Mouse (Mus musculus) midbrain, embryonic 12.5 days (tissue): ENCODE results near the gene Tomm34. TPM values are rescaled to one million over a fixed set of nuclear protein-coding genes. Genes with fewer than 3 reads are reported as not detected.
A peak's percentile ranks its signal among the peaks of the same experiment; 100 is the strongest.
"Not testable (repeated sequence)": the region's sequence is repeated elsewhere in the genome, so short reads cannot be mapped to it uniquely, and the experiment has no call there.

Experiments
- ATAC-seq: fragments of 200-750 bp; cut with Nextera tagmentation; 2 replicates; pipeline ENCODE4 v1.8.0; 2017; ENCODE audit warnings: low read depth, moderate TSS enrichment, moderate library complexity; ENCODE audit not compliant: low FRiP score
- H3K27ac ChIP-seq: fragments of 300-500 bp; sonication (generic); replicated peaks from 2 replicates; pipeline ENCODE4 v1.5.1; 2016; ENCODE audit warnings: mild to moderate bottlenecking
- H3K27me3 ChIP-seq: fragments of 300-500 bp; sonication (generic); 2 replicates; pipeline ENCODE4 v1.6.1; 2016; ENCODE audit warnings: mild to moderate bottlenecking
- H3K36me3 ChIP-seq: fragments of 300-500 bp; sonication (generic); 2 replicates; pipeline ENCODE4 v1.6.1; 2016
- H3K4me1 ChIP-seq: fragments of 300-500 bp; sonication (generic); 2 replicates; pipeline ENCODE4 v1.6.1; 2016
- H3K4me2 ChIP-seq: fragments of 300-500 bp; sonication (generic); replicated peaks from 2 replicates; pipeline ENCODE4 v1.6.1; 2016; ENCODE audit warnings: mild to moderate bottlenecking, moderate library complexity
- H3K4me3 ChIP-seq: fragments of 300-500 bp; sonication (generic); 2 replicates; pipeline ENCODE4 v1.5.1; 2016; ENCODE audit warnings: mild to moderate bottlenecking
- H3K9ac ChIP-seq: fragments of 300-500 bp; sonication (generic); replicated peaks from 2 replicates; pipeline ENCODE4 v1.6.1; 2016; ENCODE audit warnings: mild to moderate bottlenecking, moderate library complexity
- H3K9me3 ChIP-seq: fragments of 300-500 bp; sonication (generic); 2 replicates; pipeline ENCODE4 v1.6.1; 2016; ENCODE audit warnings: mild to moderate bottlenecking
- WGBS: fragments of 180-500 bp; shearing (Covaris S2); methylation state at CpG from one replicate; pipeline ENCODE4 v1.1.7; 2016; 5-methylcytosine and 5-hydroxymethylcytosine counted together
- polyA plus RNA-seq: library from polyadenylated mRNA; unstranded; fragments of >200 nt; fragmentation: Nextera tagmentation; extraction: Ambion mirVana; gene quantifications from 2 replicates; pipeline ENCODE4 v1.2.1, GENCODE M21; 2016

Gene Tomm34
- polyA plus RNA-seq, 1 experiment from 2014 or later, result 45.1 TPM

GRCm38 (mm10) chr2:164073918-164074578 is 3.1 kb upstream of the Tomm34 start:
- H3K27ac ChIP-seq, result peak overlapping the region; percentile 7
- peaks cover 25% of the 10 kb centered on the region for H3K4me1 ChIP-seq
- peaks cover 4% of the 10 kb centered on the region; the same call in 1 of the 2 replicates for H3K36me3 ChIP-seq
- no peaks in the 10 kb centered on the region for H3K27me3 ChIP-seq
- H3K4me3 ChIP-seq, result peak overlapping the region; percentile 93
- H3K9me3 ChIP-seq, result no peaks in the 10 kb centered on the region
- peak overlapping the region; percentile 94 for H3K4me2 ChIP-seq
- 0% methylated on average over 48 of the region's 48 CpGs for WGBS
- peak; percentile 81 for ATAC-seq
- peak overlapping the region; percentile 76 for H3K9ac ChIP-seq

- Histone ChIP-seq H3K36me3 (peaks cover 4% of the 10 kb centered on the region; the same call in 1 of the 2 replicates), H3K9me3 (no peaks in the 10 kb centered on the region), H3K4me3 (no peak overlapping the region), H3K4me1 (peaks cover 32% of the 10 kb centered on the region), H3K27me3 (no peaks in the 10 kb centered on the region), H3K27ac (no peak overlapping the region), H3K9ac (no peak overlapping the region), H3K4me2 (no peak overlapping the region)
- ATAC-seq, result no peak
- 86% methylated on average over 7 of the region's 7 CpGs for WGBS
Observed at GRCm38 (mm10) chr2:164073120-164073519, 2.2 kb upstream of the Tomm34 start.

GRCm38 (mm10) chr2:164072109-164072508 is 1.1 kb upstream of the Tomm34 start:
- 68% methylated on average over 2 of the region's 2 CpGs for WGBS
- peaks cover 3% of the 10 kb centered on the region; the same call in 1 of the 2 replicates for H3K36me3 ChIP-seq

GRCm38 (mm10) chr2:164071437-164071820 is 460 bp upstream of the Tomm34 start:
- not testable (repeated sequence) for ATAC-seq

More at GRCm38 (mm10) chr2:164072109-164072508, 1.1 kb upstream of the Tomm34 start:
- Histone ChIP-seq H3K9ac (no peak overlapping the region), H3K27ac (no peak overlapping the region), H3K9me3 (no peaks in the 10 kb centered on the region), H3K27me3 (no peaks in the 10 kb centered on the region), H3K4me2 (no peak overlapping the region), H3K4me3 (no peak overlapping the region), H3K4me1 (peaks cover 33% of the 10 kb centered on the region)
- ATAC-seq, result no peak

GRCm38 (mm10) chr2:164070142-164070764 is 716 bp downstream of the Tomm34 start, which contains the start of gene Stk4:
Gene Stk4, plus strand, starts transcription at chr2:164070322.
- peak within 1 kb of the TSS; percentile 84 for H3K9ac ChIP-seq
- H3K4me3 ChIP-seq, result peak within 1 kb of the TSS; percentile 81
- under 1% methylated on average over 45 of the region's 45 CpGs for WGBS
- peaks cover 17% of the 10 kb centered on the region for H3K36me3 ChIP-seq
- H3K9me3 ChIP-seq, result no peaks in the 10 kb centered on the region
- H3K27me3 ChIP-seq, result no peaks in the 10 kb centered on the region
- ATAC-seq, result peak; percentile 55
- H3K27ac ChIP-seq, result peak within 1 kb of the TSS; percentile 77
- H3K4me1 ChIP-seq, result peaks cover 28% of the 10 kb centered on the region
- peak within 1 kb of the TSS; percentile 93 for H3K4me2 ChIP-seq

More at GRCm38 (mm10) chr2:164071437-164071820, 460 bp upstream of the Tomm34 start:
- peak overlapping the region; percentile 77; the same call in 1 of the 2 replicates for H3K27ac ChIP-seq
- H3K9me3 ChIP-seq, H3K27me3 ChIP-seq, H3K36me3 ChIP-seq, H3K9ac ChIP-seq: not testable (repeated sequence)
- peak overlapping the region; percentile 93 for H3K4me2 ChIP-seq
- WGBS, result 77% methylated on average over 11 of the region's 11 CpGs
- peaks cover 33% of the 10 kb centered on the region for H3K4me1 ChIP-seq
- peak overlapping the region; percentile 81 for H3K4me3 ChIP-seq

- WGBS, result 96% methylated on average over 8 of the region's 8 CpGs
Observed at GRCm38 (mm10) chr2:164059634-164060235, 11.2 kb downstream of the Tomm34 start.

GRCm38 (mm10) chr2:164054671-164055070 is 16.3 kb downstream of the Tomm34 start:
- Histone ChIP-seq H3K9ac (no peak overlapping the region), H3K27ac (no peak overlapping the region), H3K4me3 (no peak overlapping the region), H3K27me3 (no peaks in the 10 kb centered on the region), H3K4me2 (no peak overlapping the region), H3K9me3 (no peaks in the 10 kb centered on the region), H3K4me1 (no peaks in the 10 kb centered on the region), H3K36me3 (peaks cover 73% of the 10 kb centered on the region)
- ATAC-seq, result no peak
- WGBS, result 95% methylated on average over 8 of the region's 8 CpGs

More at GRCm38 (mm10) chr2:164059634-164060235, 11.2 kb downstream of the Tomm34 start:
- Histone ChIP-seq H3K9ac (no peak overlapping the region), H3K4me1 (no peaks in the 10 kb centered on the region), H3K9me3 (no peaks in the 10 kb centered on the region), H3K4me3 (no peak overlapping the region), H3K36me3 (peaks cover 92% of the 10 kb centered on the region), H3K27ac (no peak overlapping the region), H3K27me3 (no peaks in the 10 kb centered on the region), H3K4me2 (no peak overlapping the region)
- no peak for ATAC-seq

- Histone ChIP-seq H3K9me3 (no peaks in the 10 kb centered on the region), H3K4me3 (no peak overlapping the region), H3K27me3 (no peaks in the 10 kb centered on the region), H3K4me1 (no peaks in the 10 kb centered on the region), H3K9ac (no peak overlapping the region), H3K27ac (no peak overlapping the region), H3K36me3 (peaks cover 64% of the 10 kb centered on the region), H3K4me2 (no peak overlapping the region)
- 88% methylated on average over 8 of the region's 8 CpGs for WGBS
- ATAC-seq, result no peak
Observed at GRCm38 (mm10) chr2:164053767-164054166, 17.2 kb downstream of the Tomm34 start.

GRCm38 (mm10) chr2:164047197-164047690 is 23.7 kb downstream of the Tomm34 start:
- Histone ChIP-seq H3K9me3 (no peaks in the 10 kb centered on the region), H3K36me3 (peaks cover 7% of the 10 kb centered on the region; the same call in 1 of the 2 replicates), H3K4me3 (peak overlapping the region; percentile 28), H3K27ac (no peak overlapping the region), H3K4me2 (peak overlapping the region; percentile 49), H3K9ac (peak overlapping the region; percentile 44), H3K27me3 (no peaks in the 10 kb centered on the region), H3K4me1 (0 out of 2 replicates have a peak, but pooled peaks cover 2% of the 10 kb centered on the region)
- WGBS, result 2% methylated on average over 11 of the region's 16 CpGs
- no peak for ATAC-seq

- no peak for ATAC-seq
- 83% methylated on average over 2 of the region's 2 CpGs for WGBS
Observed at GRCm38 (mm10) chr2:164041523-164041922, 29.4 kb downstream of the Tomm34 start.

GRCm38 (mm10) chr2:164040949-164041348 is 30.0 kb downstream of the Tomm34 start:
- 89% methylated on average over 6 of the region's 6 CpGs for WGBS
- Histone ChIP-seq H3K4me3 (no peak overlapping the region), H3K9me3 (no peaks in the 10 kb centered on the region), H3K9ac (no peak overlapping the region), H3K4me2 (no peak overlapping the region), H3K36me3 (no peaks in the 10 kb centered on the region), H3K27me3 (0 out of 2 replicates have a peak, but pooled peaks cover 3% of the 10 kb centered on the region), H3K4me1 (no peaks in the 10 kb centered on the region), H3K27ac (no peak overlapping the region)
- ATAC-seq, result no peak

More at GRCm38 (mm10) chr2:164041523-164041922, 29.4 kb downstream of the Tomm34 start:
- Histone ChIP-seq H3K27ac (no peak overlapping the region), H3K4me1 (no peaks in the 10 kb centered on the region), H3K9me3 (no peaks in the 10 kb centered on the region), H3K4me2 (no peak overlapping the region), H3K27me3 (0 out of 2 replicates have a peak, but pooled peaks cover 3% of the 10 kb centered on the region), H3K36me3 (no peaks in the 10 kb centered on the region), H3K9ac (no peak overlapping the region), H3K4me3 (no peak overlapping the region)
